Mouse (Mus musculus): ENCODE results near the gene Hsf2bp.

Gene Hsf2bp

DNA sequence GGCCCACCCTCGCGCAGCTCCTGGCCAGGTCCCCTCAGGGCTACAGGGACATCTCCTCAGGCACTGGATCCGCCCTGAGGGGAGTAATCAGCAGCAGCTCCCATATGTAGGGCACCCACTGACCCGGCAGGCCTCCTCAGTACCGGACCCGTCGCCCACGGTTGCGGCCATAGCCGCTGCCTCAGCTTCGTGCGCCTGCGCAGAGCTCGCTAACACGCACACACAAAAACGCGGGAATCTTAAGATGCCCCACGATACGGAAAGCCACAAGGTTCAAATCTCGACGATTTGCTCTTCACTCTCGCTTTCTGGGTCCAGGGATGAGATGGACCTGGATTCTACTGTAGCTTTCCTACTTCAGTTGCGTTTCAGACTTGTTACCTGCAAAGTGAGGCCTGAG is 1.8 kb downstream of the Hsf2bp start:
- DNase-seq (ENCODE audit: low read depth, low spot score) = peak; percentile 95

DNA sequence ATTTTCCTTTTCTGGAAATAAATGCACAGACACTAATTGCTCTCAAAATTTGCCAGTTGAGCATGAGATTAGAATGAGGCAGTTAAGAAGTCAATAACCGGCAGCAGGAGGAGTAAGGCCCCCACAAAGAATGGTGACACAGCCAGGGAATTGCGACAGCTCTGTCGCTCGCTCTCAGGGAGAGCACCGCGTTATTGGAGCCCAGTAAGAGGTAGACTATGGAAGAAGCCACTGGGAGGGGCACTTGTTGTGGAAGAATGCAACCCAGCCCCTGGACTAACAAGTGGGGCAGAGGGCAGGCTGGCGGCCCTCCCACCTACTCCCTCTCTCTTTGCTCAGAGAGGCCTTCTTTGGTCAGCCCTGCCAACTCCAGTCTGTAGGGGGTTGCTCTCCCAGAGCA is 4.5 kb downstream of the Hsf2bp start:
- no peak for DNase-seq (ENCODE audit: low read depth, low spot score)

- DNase-seq (ENCODE audit: low read depth, low spot score) = no peak
These were observed 7.8 kb downstream of the Hsf2bp start for GRCm38 (mm10) chr17:32028301-32028700.

DNA sequence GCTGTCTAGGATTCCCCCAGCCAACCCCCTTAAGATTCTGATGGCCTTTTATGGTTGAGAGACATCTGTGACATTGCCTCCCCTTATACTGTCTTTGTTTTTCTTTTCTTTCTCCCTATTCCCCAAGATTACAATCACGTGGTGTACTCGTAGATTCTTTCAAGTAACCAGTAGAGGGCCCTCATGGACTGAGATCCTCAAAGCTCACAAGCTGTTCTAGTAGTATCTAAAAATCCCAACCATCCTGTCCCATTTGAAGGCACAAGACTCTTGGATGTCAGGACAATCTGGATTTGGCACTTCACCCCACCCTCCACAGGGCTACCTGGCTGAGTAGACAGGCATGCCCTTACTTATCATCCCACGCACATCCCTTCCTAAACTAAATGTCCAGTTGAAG is 8.5 kb downstream of the Hsf2bp start:
- DNase-seq (ENCODE audit: low read depth, low spot score) = peak; percentile 67

- DNase-seq (ENCODE audit: low read depth, low spot score) = peak; percentile 78
These were observed 10.8 kb downstream of the Hsf2bp start for GRCm38 (mm10) chr17:32025386-32025785.

GRCm38 (mm10) chr17:32024671-32025073 is 11.5 kb downstream of the Hsf2bp start:
- peak; percentile 23 for DNase-seq (ENCODE audit: low read depth, low spot score)

DNA sequence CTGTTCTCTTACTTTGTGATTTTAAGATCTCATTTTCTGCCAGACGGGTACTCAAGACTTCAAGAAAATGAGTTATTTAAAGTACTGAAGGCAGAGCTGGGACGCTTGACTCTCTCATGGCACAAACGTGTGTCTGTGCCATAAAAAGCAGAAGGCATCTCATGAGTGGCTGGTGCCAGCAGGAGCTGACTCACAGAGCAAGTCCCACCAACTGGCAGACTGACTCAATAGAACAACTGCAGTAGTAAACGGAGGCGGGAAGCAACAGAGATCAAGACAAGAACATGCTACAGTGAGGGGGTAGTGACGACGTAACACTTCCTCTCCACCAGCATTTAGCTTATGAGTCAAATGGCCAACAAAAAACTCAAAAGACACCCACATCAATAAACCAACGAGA is 13.1 kb downstream of the Hsf2bp start:
- DNase-seq (ENCODE audit: low read depth, low spot score) = no peak

GRCm38 (mm10) chr17:32022551-32022950 is 13.6 kb downstream of the Hsf2bp start:
- DNase-seq (ENCODE audit: low read depth, low spot score) = no peak

GRCm38 (mm10) chr17:32021981-32022380 is 14.2 kb downstream of the Hsf2bp start:
- DNase-seq (ENCODE audit: low read depth, low spot score) = no peak

- no peak for DNase-seq (ENCODE audit: low read depth, low spot score)
These were observed 17.8 kb downstream of the Hsf2bp start for GRCm38 (mm10) chr17:32018127-32018894.

GRCm38 (mm10) chr17:32016481-32016880 is 19.7 kb downstream of the Hsf2bp start:
- DNase-seq (ENCODE audit: low read depth, low spot score) = no peak

GRCm38 (mm10) chr17:32013659-32014058 is 22.5 kb downstream of the Hsf2bp start:
- no peak for DNase-seq (ENCODE audit: low read depth, low spot score)

DNA sequence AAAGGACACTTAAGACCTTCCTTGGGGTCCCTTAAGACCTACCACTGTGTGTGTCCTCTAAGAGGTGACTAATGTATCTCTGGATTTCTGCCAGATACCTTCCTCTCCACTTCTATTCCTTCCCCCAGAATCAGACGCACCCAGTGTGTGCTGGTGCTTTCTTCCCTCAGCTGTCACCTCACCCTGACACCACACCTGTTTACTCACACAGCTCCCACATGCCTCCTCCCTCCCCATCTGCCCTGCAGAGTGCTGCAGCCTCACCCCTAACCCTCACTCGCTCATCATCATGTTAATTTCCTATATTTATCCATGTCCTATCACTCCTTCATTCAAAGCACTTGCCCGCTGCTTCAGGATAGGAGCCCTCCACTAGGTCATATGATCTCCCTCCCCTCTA is 23.9 kb downstream of the Hsf2bp start:
- DNase-seq (ENCODE audit: low read depth, low spot score) = no peak

DNA sequence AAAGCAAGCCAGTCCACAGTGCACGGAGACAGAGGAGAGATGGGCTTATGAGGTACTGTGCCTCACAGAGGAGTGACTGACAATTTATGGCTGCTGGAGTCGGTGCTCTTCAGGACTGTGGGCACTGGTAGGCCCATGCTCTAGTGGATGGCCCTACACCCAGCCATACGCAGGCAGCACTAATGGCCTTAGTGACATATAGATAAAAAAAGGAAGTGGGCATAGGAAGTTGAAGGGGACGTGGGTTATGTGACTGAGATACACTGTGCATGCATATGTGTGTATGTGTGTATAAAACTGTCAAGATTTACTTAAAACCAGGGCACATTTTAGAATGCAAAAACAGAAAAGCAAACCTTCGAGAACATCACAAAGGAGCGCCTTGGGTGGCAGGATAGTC is 24.5 kb downstream of the Hsf2bp start:
- DNase-seq (ENCODE audit: low read depth, low spot score) = no peak

DNA sequence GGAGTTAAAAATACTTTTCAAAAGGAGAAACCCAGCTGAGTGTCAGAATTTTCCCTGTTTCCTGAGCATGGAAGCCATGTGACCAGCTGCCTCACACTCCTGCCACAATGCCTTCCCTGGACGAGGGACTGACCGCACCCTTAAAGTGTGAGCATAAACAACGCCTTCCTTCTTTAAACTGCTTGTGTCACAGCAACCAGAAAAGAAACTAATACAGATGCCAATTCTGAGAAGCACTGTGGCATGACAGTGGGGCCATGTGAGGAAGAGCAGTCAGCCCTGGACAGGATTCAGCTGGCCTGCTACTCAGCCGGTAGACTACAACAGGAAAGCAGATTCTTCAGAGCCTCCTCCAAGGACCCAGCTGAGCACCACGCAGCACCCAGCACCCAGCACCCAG is 29.3 kb downstream of the Hsf2bp start:
- no peak for DNase-seq (ENCODE audit: low read depth, low spot score)

DNA sequence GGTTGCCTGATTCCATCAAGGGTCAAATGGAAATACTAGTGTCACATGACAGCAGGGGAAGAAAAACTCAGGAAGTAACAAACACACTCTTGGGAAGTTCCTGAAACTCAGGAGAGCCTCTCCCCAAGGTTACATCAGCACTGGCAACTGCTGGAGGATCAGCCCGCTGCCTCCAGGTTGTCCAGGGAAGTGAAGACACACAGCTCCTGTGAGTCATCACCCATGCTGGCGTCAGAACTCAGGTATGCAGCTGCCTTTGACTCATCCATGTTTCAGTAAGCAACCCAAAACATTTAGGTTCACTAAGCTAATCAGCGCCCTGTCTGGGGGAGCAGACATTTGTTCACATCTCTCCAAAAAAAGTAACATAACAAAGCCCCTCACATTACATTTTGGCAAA is 32.9 kb downstream of the Hsf2bp start:
- DNase-seq (ENCODE audit: low read depth, low spot score) = no peak

DNA sequence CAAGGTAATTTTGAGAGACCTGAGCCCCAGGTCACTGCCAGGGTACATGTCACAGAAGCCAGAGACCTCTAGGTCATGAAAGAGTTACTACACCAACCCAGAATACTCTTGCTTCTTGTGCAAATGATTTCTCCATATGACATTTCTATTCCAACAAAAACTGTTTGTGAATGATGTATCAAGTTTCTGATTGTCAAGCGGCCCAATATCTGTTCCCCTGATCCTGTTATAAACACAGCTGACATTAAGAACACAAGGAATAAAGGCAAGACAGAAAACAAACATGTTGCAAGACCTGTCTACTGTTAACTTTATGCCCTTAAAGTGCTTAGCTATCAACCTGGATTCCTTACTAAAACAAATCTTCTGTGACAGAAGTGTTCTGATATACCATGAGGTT is 37.8 kb downstream of the Hsf2bp start:
- DNase-seq (ENCODE audit: low read depth, low spot score) = no peak

DNA sequence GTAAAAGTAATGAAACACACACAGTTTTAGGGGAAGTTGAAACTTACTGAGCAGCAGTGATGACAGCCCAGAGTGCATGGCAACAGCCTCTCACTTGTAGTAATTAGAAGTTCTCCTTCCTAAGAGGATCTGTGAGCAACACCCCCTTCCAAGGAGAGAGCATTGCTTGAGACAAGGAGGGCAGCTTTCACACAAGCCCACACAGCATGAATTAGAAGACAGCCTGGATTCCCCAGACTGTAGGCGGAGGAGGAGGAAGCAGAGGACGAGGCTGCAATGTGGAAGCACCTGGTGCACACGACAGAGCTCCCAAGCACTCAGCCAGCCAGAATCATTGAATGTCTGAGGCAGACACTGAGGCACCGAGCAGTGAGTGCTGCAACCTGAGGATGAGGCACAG is 39.8 kb downstream of the Hsf2bp start:
- no peak for DNase-seq (ENCODE audit: low read depth, low spot score)

DNA sequence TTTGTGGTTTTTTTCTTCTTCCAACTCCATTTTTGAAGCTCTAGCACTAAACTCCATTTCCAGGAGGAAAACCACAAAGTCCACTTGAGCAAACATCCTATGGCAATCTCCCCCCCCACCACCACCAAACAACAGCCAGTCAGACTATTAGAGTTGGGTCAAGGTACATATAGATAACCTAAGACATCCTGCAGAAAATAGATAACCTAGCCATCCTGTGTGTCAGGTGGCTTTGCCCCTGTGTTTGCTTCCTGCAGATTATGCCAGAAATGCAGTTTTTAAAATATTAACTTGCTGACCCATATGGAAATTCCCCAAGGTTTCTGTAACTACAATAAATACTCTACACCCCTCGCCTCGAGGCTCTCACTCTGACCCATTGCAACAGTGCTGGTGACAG is 40.4 kb downstream of the Hsf2bp start:
- DNase-seq (ENCODE audit: low read depth, low spot score) = no peak

GRCm38 (mm10) chr17:31994132-31994531 is 42.0 kb downstream of the Hsf2bp start:
- DNase-seq (ENCODE audit: low read depth, low spot score) = no peak

DNA sequence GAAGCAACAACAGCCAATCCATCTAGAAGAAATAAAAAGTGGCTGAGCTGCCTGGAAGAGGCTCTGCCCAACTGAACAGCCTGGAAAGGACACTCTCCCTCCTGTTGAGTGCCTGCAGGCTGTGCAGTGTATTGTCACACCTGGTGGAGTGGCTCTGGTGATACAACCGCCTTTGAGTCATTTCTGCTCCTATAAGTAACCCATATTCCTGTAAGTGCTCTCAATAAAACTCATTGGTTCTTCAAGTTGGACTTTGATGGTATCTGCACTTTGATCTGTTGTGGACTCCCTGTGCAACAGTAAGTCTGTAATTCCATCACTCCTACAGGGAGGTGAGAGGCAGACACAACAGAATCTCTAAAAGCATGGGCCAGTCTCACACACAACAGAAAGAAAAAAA is 42.8 kb downstream of the Hsf2bp start:
- DNase-seq (ENCODE audit: low read depth, low spot score) = no peak

- DNase-seq (ENCODE audit: low read depth, low spot score) = no peak
These were observed 44.1 kb downstream of the Hsf2bp start for GRCm38 (mm10) chr17:31992004-31992403.

- DNase-seq (ENCODE audit: low read depth, low spot score) = no peak
These were observed 47.1 kb downstream of the Hsf2bp start for GRCm38 (mm10) chr17:31989035-31989434.

- no peak for DNase-seq (ENCODE audit: low read depth, low spot score)
These were observed 49.2 kb downstream of the Hsf2bp start for GRCm38 (mm10) chr17:31986915-31987314.

Measured in ZHBTc4 (cell line).